10 mouse cellular contexts compared by ENCODE assay signal in genomic region chr6:124862406-124863124, GRCm38 (mm10). TPM values are rescaled to one million over a fixed set of nuclear protein-coding genes. Genes with fewer than 3 reads are reported as not detected.
DNase-seq lines count a peak whose midpoint lies in the region; ATAC-seq and TF ChIP-seq lines count a peak whose summit lies in the region.
"Had no signal": no experiment of that assay in that cellular context is flagged by ENCODE, and none has a peak within 500 bp of the region (broad histone marks: within the 10 kb centered on the region; RNA-seq: fewer than 3 reads in every experiment).

No protein-coding gene starts in this region.

- peak overlapping the region; percentile 81; the same call in 1 of the 2 replicates for H3K9ac ChIP-seq in heart, embryonic 16.5 days (ENCODE audit: low read length)
- peak overlapping the region; percentile 93 for H3K9ac ChIP-seq in forebrain, postnatal 0 days
- peak overlapping the region; percentile 91 for H3K9ac ChIP-seq in midbrain, embryonic 14.5 days (replicated peaks; ENCODE audit: low read length)

- peak overlapping the region; percentile 64 for H3K4me3 ChIP-seq in heart, embryonic 16.5 days (ENCODE audit: low read length)
- peak overlapping the region; percentile 75 for H3K4me3 ChIP-seq in forebrain, postnatal 0 days (ENCODE audit: low read depth, low read length)
- H3K4me3 ChIP-seq in midbrain, embryonic 14.5 days (replicated peaks; ENCODE audit: low read depth, low read length) = peak overlapping the region; percentile 70

- TF ChIP-seq CTCF in brain, embryonic 14.5 days (IDR thresholded peaks at IDR 0.05; ENCODE audit: borderline replicate concordance, extremely low read depth, insufficient read depth, insufficient read length) = no peak
- no peak for TF ChIP-seq CTCF in forebrain, postnatal 0 days (IDR thresholded peaks at IDR 0.05; ENCODE audit: low read depth)

- H3K9me3 ChIP-seq in heart, embryonic 16.5 days (replicated peaks; ENCODE audit: control insufficient read depth, low read length) = no peaks in the 10 kb centered on the region
- no peaks in the 10 kb centered on the region for H3K9me3 ChIP-seq in forebrain, postnatal 0 days (ENCODE audit: low read length)
- H3K9me3 ChIP-seq in midbrain, embryonic 14.5 days (ENCODE audit: control insufficient read depth, low read length) = no peaks in the 10 kb centered on the region

- no peak for ATAC-seq in heart, embryonic 16.5 days (replicated peaks; ENCODE audit: extremely low read depth, insufficient read depth, low FRiP score)
- peak; percentile 2; the same call in 1 of the 2 replicates for ATAC-seq in forebrain, postnatal 0 days
- no peak for ATAC-seq in midbrain, embryonic 14.5 days (ENCODE audit: low FRiP score, low TSS enrichment)

- no peak overlapping the region for H3K27ac ChIP-seq in heart, embryonic 16.5 days (ENCODE audit: low read length)
- H3K27ac ChIP-seq in forebrain, postnatal 0 days (ENCODE audit: low read depth, low read length) = peak overlapping the region; percentile 95
- peak overlapping the region; percentile 96 for H3K27ac ChIP-seq in midbrain, embryonic 14.5 days (replicated peaks; ENCODE audit: low read depth, low read length)

- no peaks in the 10 kb centered on the region for H3K36me3 ChIP-seq in heart, embryonic 16.5 days (ENCODE audit: control insufficient read depth, insufficient read depth)
- peaks cover 16% of the 10 kb centered on the region; the same call in 1 of the 2 replicates for H3K36me3 ChIP-seq in forebrain, postnatal 0 days (ENCODE audit: insufficient read depth)
- H3K36me3 ChIP-seq in midbrain, embryonic 14.5 days (ENCODE audit: control insufficient read depth, insufficient read depth, low read length) = peaks cover 20% of the 10 kb centered on the region

- peaks cover 24% of the 10 kb centered on the region for H3K4me1 ChIP-seq in heart, embryonic 16.5 days (ENCODE audit: control insufficient read depth, insufficient read depth, low read length)
- H3K4me1 ChIP-seq in forebrain, postnatal 0 days (ENCODE audit: insufficient read depth) = peaks cover 11% of the 10 kb centered on the region
- peaks cover 50% of the 10 kb centered on the region for H3K4me1 ChIP-seq in midbrain, embryonic 14.5 days (ENCODE audit: control insufficient read depth, insufficient read depth, low read length)

- WGBS in heart, embryonic 16.5 days = 14% methylated on average over 8 of the region's 8 CpGs
- 9% methylated on average over 8 of the region's 8 CpGs for WGBS in forebrain, postnatal 0 days
- WGBS in midbrain, embryonic 14.5 days = 8% methylated on average over 8 of the region's 8 CpGs

- intact Hi-C loops in heart, postnatal 36 days (cut with DNase I) = no loop called here

- H3K4me2 ChIP-seq in heart, embryonic 16.5 days (ENCODE audit: low read depth, low read length) = peak overlapping the region; percentile 94
- peak overlapping the region; percentile 76 for H3K4me2 ChIP-seq in forebrain, postnatal 0 days (ENCODE audit: low read depth)
- H3K4me2 ChIP-seq in midbrain, embryonic 14.5 days (ENCODE audit: low read length) = peak overlapping the region; percentile 70

- no peak for TF ChIP-seq POLR2A in brain, embryonic 14.5 days (IDR thresholded peaks at IDR 0.05; ENCODE audit: borderline replicate concordance, extremely low read depth, insufficient read depth, insufficient read length, poor library complexity, severe bottlenecking)

- DNase-seq in heart, postnatal 36 days = no peak
- peak; percentile 60 for DNase-seq in brain, embryonic 14.5 days (ENCODE audit: low read depth)
- DNase-seq in forebrain, postnatal 0 days = peak; percentile 62
- DNase-seq in midbrain, embryonic 14.5 days = peak; percentile 28
- no peak for DNase-seq in urinary bladder, adult 18-20 months (ENCODE audit: low spot score in 2 of 2)
- no peak for DNase-seq in testis, postnatal 14 days (ENCODE audit: low spot score)
- no peak for DNase-seq in spleen, adult 18-20 months
- DNase-seq: retina, postnatal 1 day had no signal

- peaks cover 31% of the 10 kb centered on the region for H3K27me3 ChIP-seq in heart, embryonic 16.5 days (ENCODE audit: control insufficient read depth, insufficient read depth, low read length)
- no peaks in the 10 kb centered on the region for H3K27me3 ChIP-seq in forebrain, postnatal 0 days (ENCODE audit: insufficient read depth, low read length)
- H3K27me3 ChIP-seq in midbrain, embryonic 14.5 days (ENCODE audit: control insufficient read depth, insufficient read depth, low read length) = no peaks in the 10 kb centered on the region

RNA-seq across cellular contexts. Expression of gene Gpr162, which starts 1.2 kb away (rescaled TPM):
- polyA plus RNA-seq in heart, embryonic 16.5 days (2015; fragmentation: Nextera tagmentation; extraction: Ambion mirVana) = 2.4 and 2.7 TPM in 2 replicates
- under 1 TPM; 0.72 to 0.98 TPM for total RNA-seq in heart, postnatal 36 days (2021)
- 107 and 117 TPM in 2 replicates for polyA plus RNA-seq in brain, embryonic 14.5 days (2012; rRNA removed)
- 154 and 160 TPM in 2 replicates for total RNA-seq in forebrain, postnatal 0 days (2014; rRNA removed)
- 30.3 and 38.1 TPM in 2 replicates for polyA plus RNA-seq in forebrain, postnatal 0 days (2015; fragmentation: Nextera tagmentation; extraction: Ambion mirVana)
- 14.7 and 34.9 TPM in 2 replicates for polyA plus RNA-seq in midbrain, embryonic 14.5 days (2014; fragmentation: Nextera tagmentation; extraction: Ambion mirVana)

RNA-seq across cellular contexts. Expression of gene P3h3, which starts 5.0 kb away (rescaled TPM):
- 12.3 and 15.2 TPM in 2 replicates for polyA plus RNA-seq in heart, embryonic 16.5 days (2015; fragmentation: Nextera tagmentation; extraction: Ambion mirVana)
- 10 to 100 TPM; 10.7 to 11.6 TPM for total RNA-seq in heart, postnatal 36 days (2021)
- polyA plus RNA-seq in brain, embryonic 14.5 days (2012; rRNA removed) = 123 and 173 TPM in 2 replicates
- 78.8 and 85.7 TPM in 2 replicates for total RNA-seq in forebrain, postnatal 0 days (2014; rRNA removed)
- polyA plus RNA-seq in forebrain, postnatal 0 days (2015; fragmentation: Nextera tagmentation; extraction: Ambion mirVana) = 6.2 and 9.1 TPM in 2 replicates
- polyA plus RNA-seq in midbrain, embryonic 14.5 days (2014; fragmentation: Nextera tagmentation; extraction: Ambion mirVana) = 13.9 and 15.7 TPM in 2 replicates

RNA-seq across cellular contexts. Expression of gene Gnb3, which starts 22.5 kb away (rescaled TPM):
- 3.8 and 4.2 TPM in 2 replicates for polyA plus RNA-seq in heart, embryonic 16.5 days (2015; fragmentation: Nextera tagmentation; extraction: Ambion mirVana)
- total RNA-seq in heart, postnatal 36 days (2021) = 1 to 10 TPM; 5.1 to 5.9 TPM
- polyA plus RNA-seq in brain, embryonic 14.5 days (2012; rRNA removed) = 1.9 and 2.6 TPM in 2 replicates
- 0.90 and 1.8 TPM in 2 replicates for total RNA-seq in forebrain, postnatal 0 days (2014; rRNA removed)
- 0.61 and 1.2 TPM in 2 replicates for polyA plus RNA-seq in forebrain, postnatal 0 days (2015; fragmentation: Nextera tagmentation; extraction: Ambion mirVana)
- 1.7 and 4.5 TPM in 2 replicates for polyA plus RNA-seq in midbrain, embryonic 14.5 days (2014; fragmentation: Nextera tagmentation; extraction: Ambion mirVana)

RNA-seq across cellular contexts. Expression of gene Cd4, which starts 25.5 kb away (rescaled TPM):
- 0.25 and 2.1 TPM in 2 replicates for polyA plus RNA-seq in heart, embryonic 16.5 days (2015; fragmentation: Nextera tagmentation; extraction: Ambion mirVana)
- under 1 TPM; 0.72 to 0.76 TPM for total RNA-seq in heart, postnatal 36 days (2021)
- 0.09 and 0.14 TPM in 2 replicates for polyA plus RNA-seq in brain, embryonic 14.5 days (2012; rRNA removed)
- total RNA-seq in forebrain, postnatal 0 days (2014; rRNA removed) = 0.57 and 0.69 TPM in 2 replicates
- polyA plus RNA-seq in forebrain, postnatal 0 days (2015; fragmentation: Nextera tagmentation; extraction: Ambion mirVana) = 0.25 and 0.72 TPM in 2 replicates
- polyA plus RNA-seq in midbrain, embryonic 14.5 days (2014; fragmentation: Nextera tagmentation; extraction: Ambion mirVana) = 0.11 and 0.27 TPM in 2 replicates
- total RNA-seq: MEL had no signal

RNA-seq across cellular contexts. Expression of gene Cdca3, which starts 33.2 kb away (rescaled TPM):
- polyA plus RNA-seq in heart, embryonic 16.5 days (2015; fragmentation: Nextera tagmentation; extraction: Ambion mirVana) = 126 and 136 TPM in 2 replicates
- under 1 TPM; 0.49 to 0.83 TPM for total RNA-seq in heart, postnatal 36 days (2021)
- polyA plus RNA-seq in brain, embryonic 14.5 days (2012; rRNA removed) = 49.5 and 122 TPM in 2 replicates
- total RNA-seq in forebrain, postnatal 0 days (2014; rRNA removed) = 13.5 and 20.7 TPM in 2 replicates
- 28.5 and 30.5 TPM in 2 replicates for polyA plus RNA-seq in forebrain, postnatal 0 days (2015; fragmentation: Nextera tagmentation; extraction: Ambion mirVana)
- polyA plus RNA-seq in midbrain, embryonic 14.5 days (2014; fragmentation: Nextera tagmentation; extraction: Ambion mirVana) = 25.0 and 43.7 TPM in 2 replicates

Comparison
In these comparisons a context has a peak if more than half of its experiments do, and no peak if none do; other contexts are left out.
1. DNase-seq: peak in brain, embryonic 14.5 days (single experiment), forebrain, postnatal 0 days (single experiment) and midbrain, embryonic 14.5 days (single experiment); none in heart, postnatal 36 days (0 of 2), urinary bladder, adult 18-20 months (0 of 2), testis, postnatal 14 days (single experiment) and spleen, adult 18-20 months (0 of 2).
2. Peak in every context shown above with its lines, with median percentiles within 50 percentile points of each other: H3K4me2 ChIP-seq, H3K4me3 ChIP-seq and H3K9ac ChIP-seq.